Mouse (Mus musculus): ENCODE measurements around the gene Fam53b.

- TF ChIP-seq CTCF (conservative IDR thresholded peaks at IDR 0.05 in 1 of 2, IDR thresholded peaks at IDR 0.05 in 1 of 2; ENCODE audit: low read depth in 2 of 2, low read length in 2 of 2) (no peak), POLR2A (IDR thresholded peaks at IDR 0.05; ENCODE audit: low read depth, low read length) (no peak), ZC3H11A (IDR thresholded peaks at IDR 0.05; ENCODE audit: low read depth, low read length) (no peak), SIN3A (IDR thresholded peaks at IDR 0.05; ENCODE audit: low read length) (no peak), MXI1 (IDR thresholded peaks at IDR 0.05; ENCODE audit: low read depth, low read length) (no peak), MAX (IDR thresholded peaks at IDR 0.05; ENCODE audit: low read length) (no peak), NRF1 (IDR thresholded peaks at IDR 0.05; ENCODE audit: low read depth, low read length) (no peak), IRF4 (IDR thresholded peaks at IDR 0.05; ENCODE audit: low read depth, low read length) (no peak), TCF12 (IDR thresholded peaks at IDR 0.05; ENCODE audit: low read depth, low read length) (no peak), PAX5 (IDR thresholded peaks at IDR 0.05; ENCODE audit: low read length) (no peak), EP300 (IDR thresholded peaks at IDR 0.05; ENCODE audit: low read length) (no peak), POLR2AphosphoS2 (IDR thresholded peaks at IDR 0.05; ENCODE audit: low read depth, low read length) (no peak), RAD21 (IDR thresholded peaks at IDR 0.05; ENCODE audit: low read depth, low read length) (no peak), KAT2A (IDR thresholded peaks at IDR 0.05; ENCODE audit: insufficient replicate concordance, low read length) (no peak)
These were observed 38.4 kb downstream of the Fam53b start for GRCm38 (mm10) chr7:132775333-132775732.

All from CH12.LX (cell line).